Mouse (Mus musculus) hindbrain, postnatal 0 days (tissue): ENCODE data around the gene Masp2. TPM values are rescaled to one million over a fixed set of nuclear protein-coding genes. Genes with fewer than 3 reads are reported as not detected.
A peak's percentile ranks its signal among the peaks of the same experiment; 100 is the strongest.

ENCODE experiments used
- ATAC-seq: fragments of 200-750 bp; cut with Nextera tagmentation; 2 replicates; pipeline ENCODE4 v1.8.0; 2017; ENCODE audit warnings: mild to moderate bottlenecking, moderate TSS enrichment, moderate library complexity
- DNase-seq: peaks from one replicate; pipeline ENCODE4 v3.0.0-alpha.2; 2015; ENCODE audit warnings: low spot score
- H3K27ac ChIP-seq: fragments of 300-500 bp; sonication (generic); 2 replicates; pipeline ENCODE4 v1.5.1; 2014; ENCODE audit warnings: mild to moderate bottlenecking
- H3K27me3 ChIP-seq: fragments of 300-500 bp; sonication (generic); 2 replicates; pipeline ENCODE4 v1.6.1; 2014; ENCODE audit warnings: low read length, mixed read lengths; ENCODE audit not compliant: insufficient read depth
- H3K36me3 ChIP-seq: fragments of 300-500 bp; sonication (generic); 2 replicates; pipeline ENCODE4 v1.6.1; 2014; ENCODE audit warnings: low read length, mixed read lengths; ENCODE audit not compliant: insufficient read depth
- H3K4me1 ChIP-seq: fragments of 300-500 bp; sonication (generic); 2 replicates; pipeline ENCODE4 v1.6.1; 2014; ENCODE audit warnings: antibody characterized with exemption, low read length, mixed read lengths; ENCODE audit not compliant: insufficient read depth
- H3K4me2 ChIP-seq: fragments of 300-500 bp; sonication (generic); 2 replicates; pipeline ENCODE4 v1.6.1; 2014; ENCODE audit warnings: low read depth, mild to moderate bottlenecking, low read length, moderate library complexity, mixed read lengths
- H3K4me3 ChIP-seq: fragments of 300-500 bp; sonication (generic); 2 replicates; pipeline ENCODE4 v1.5.1; 2014; ENCODE audit warnings: low read length
- H3K9ac ChIP-seq: fragments of 300-500 bp; sonication (generic); replicated peaks from 2 replicates; pipeline ENCODE4 v1.6.1; 2014; ENCODE audit warnings: mild to moderate bottlenecking, low read length, moderate library complexity, mixed read lengths
- H3K9me3 ChIP-seq: fragments of 300-500 bp; sonication (generic); 2 replicates; pipeline ENCODE4 v1.6.1; 2016; ENCODE audit warnings: low read length, mixed read lengths
- CTCF ChIP-seq: IDR thresholded peaks from 2 replicates; pipeline ENCODE4 v1.5.1; 2016; ENCODE audit warnings: antibody characterized with exemption, control low read depth, low read depth
- WGBS: fragments of 180-500 bp; shearing (Covaris S2); extraction: QIAGEN DNeasy Blood & Tissue Kit; methylation state at CpG from one replicate; pipeline ENCODE4 v1.1.7; 2014; 5-methylcytosine and 5-hydroxymethylcytosine counted together
- polyA plus RNA-seq: library from polyadenylated mRNA; unstranded; fragments of >200 nt; fragmentation: Nextera tagmentation; extraction: Ambion mirVana; gene quantifications from 2 replicates; pipeline ENCODE4 v1.2.1, GENCODE M21; 2015
- total RNA-seq: library from RNA; depleted of rRNA; stranded (reverse); fragments of >200 nt; gene quantifications from 2 replicates; pipeline ENCODE4 v1.2.3, GENCODE M21; 2014

The Masp2 gene
- total and polyA plus RNA-seq, 2 experiments from 2014 or later, result 0.26 to 0.49 TPM

- peaks cover 5% of the 10 kb centered on the region; the same call in 1 of the 2 replicates for H3K4me1 ChIP-seq
- H3K4me2 ChIP-seq, result no peak overlapping the region
- 97% methylated on average over 3 of the region's 3 CpGs for WGBS
- no peak overlapping the region for H3K4me3 ChIP-seq
- TF ChIP-seq CTCF, result no peak
- DNase-seq, result no peak
- H3K27ac ChIP-seq, result no peak overlapping the region
- no peaks in the 10 kb centered on the region for H3K9me3 ChIP-seq
- H3K36me3 ChIP-seq, result peaks cover 27% of the 10 kb centered on the region
- no peaks in the 10 kb centered on the region for H3K27me3 ChIP-seq
- no peak for ATAC-seq
- no peak overlapping the region for H3K9ac ChIP-seq
Measured at GRCm38 (mm10) chr4:148596731-148597130, 5.6 kb upstream of the Masp2 start.

GRCm38 (mm10) chr4:148598826-148599225, 3.5 kb upstream of the Masp2 start:
- Histone ChIP-seq H3K27ac (no peak overlapping the region), H3K4me2 (no peak overlapping the region), H3K9ac (no peak overlapping the region), H3K4me3 (no peak overlapping the region), H3K4me1 (no peaks in the 10 kb centered on the region), H3K9me3 (no peaks in the 10 kb centered on the region), H3K27me3 (no peaks in the 10 kb centered on the region), H3K36me3 (peaks cover 25% of the 10 kb centered on the region)
- DNase-seq, result no peak
- WGBS, result 97% methylated on average over 12 of the region's 12 CpGs
- no peak for TF ChIP-seq CTCF
- no peak for ATAC-seq

- no peaks in the 10 kb centered on the region for H3K9me3 ChIP-seq
- WGBS, result 90% methylated on average over 4 of the region's 4 CpGs
- peaks cover 10% of the 10 kb centered on the region; the same call in 1 of the 2 replicates for H3K36me3 ChIP-seq
- ATAC-seq, result no peak
- no peaks in the 10 kb centered on the region for H3K27me3 ChIP-seq
- no peak overlapping the region for H3K9ac ChIP-seq
- no peaks in the 10 kb centered on the region for H3K4me1 ChIP-seq
- no peak for TF ChIP-seq CTCF
- no peak overlapping the region for H3K27ac ChIP-seq
- no peak overlapping the region for H3K4me2 ChIP-seq
- no peak for DNase-seq
- no peak overlapping the region for H3K4me3 ChIP-seq
Measured at GRCm38 (mm10) chr4:148600316-148600715, 2.0 kb upstream of the Masp2 start.

- no peak for ATAC-seq
- no peak for DNase-seq
Measured at GRCm38 (mm10) chr4:148601871-148602270, 483 bp upstream of the Masp2 start.

DNA sequence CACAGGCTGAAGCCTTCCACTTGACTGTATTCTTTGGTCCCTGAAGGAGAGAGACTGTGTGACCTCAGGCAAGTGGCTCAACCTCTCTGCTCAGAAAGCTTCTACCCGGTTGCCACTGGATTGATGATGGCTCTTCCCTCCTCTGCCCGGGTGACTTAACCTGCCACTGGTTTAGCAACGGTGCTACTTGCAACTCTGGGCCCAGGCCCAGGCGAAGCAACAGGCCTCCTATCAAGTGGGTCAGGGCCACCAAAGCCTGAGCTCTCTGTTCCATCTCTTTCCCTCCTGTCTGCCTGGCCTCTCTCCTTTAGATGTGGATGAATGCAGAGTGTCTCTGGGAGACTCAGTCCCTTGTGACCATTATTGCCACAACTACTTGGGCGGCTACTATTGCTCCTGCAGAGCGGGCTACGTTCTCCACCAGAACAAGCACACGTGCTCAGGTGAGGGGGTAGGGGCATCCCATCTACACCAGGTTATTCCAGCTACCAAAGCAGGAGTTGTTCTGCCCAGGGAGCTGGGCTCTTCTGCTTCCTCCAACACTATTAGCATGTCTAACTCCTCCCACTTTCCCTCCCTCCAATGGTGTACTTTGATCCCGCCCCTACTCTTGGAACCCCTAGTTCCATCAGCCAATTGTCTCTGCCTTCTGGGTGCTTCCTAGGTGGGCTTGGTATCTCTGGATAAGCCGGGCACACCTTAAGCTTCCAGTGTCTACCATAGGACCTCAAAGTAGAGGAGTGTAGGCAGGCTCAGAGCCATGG, 1.2 kb downstream of the Masp2 start:
- Histone ChIP-seq H3K4me2 (no peak overlapping the region), H3K27me3 (no peaks in the 10 kb centered on the region), H3K9me3 (no peaks in the 10 kb centered on the region), H3K27ac (no peak overlapping the region), H3K4me3 (no peak overlapping the region), H3K4me1 (no peaks in the 10 kb centered on the region), H3K9ac (no peak overlapping the region), H3K36me3 (no peaks in the 10 kb centered on the region)
- WGBS, result 74% methylated on average over 10 of the region's 10 CpGs
- ATAC-seq, result no peak
- no peak for TF ChIP-seq CTCF
- DNase-seq, result no peak

More at GRCm38 (mm10) chr4:148601871-148602270, 483 bp upstream of the Masp2 start:
- Histone ChIP-seq H3K4me1 (no peaks in the 10 kb centered on the region), H3K27me3 (no peaks in the 10 kb centered on the region), H3K27ac (no peak overlapping the region), H3K4me2 (no peak overlapping the region), H3K4me3 (no peak overlapping the region), H3K9ac (no peak overlapping the region), H3K36me3 (no peaks in the 10 kb centered on the region), H3K9me3 (no peaks in the 10 kb centered on the region)
- no peak for TF ChIP-seq CTCF
- WGBS, result 85% methylated on average over 4 of the region's 4 CpGs

- H3K36me3 ChIP-seq, result no peaks in the 10 kb centered on the region
- no peak for TF ChIP-seq CTCF
- no peak overlapping the region for H3K4me3 ChIP-seq
- no peak overlapping the region for H3K9ac ChIP-seq
- DNase-seq (no peak), ATAC-seq (no peak)
- no peak overlapping the region for H3K27ac ChIP-seq
- no peaks in the 10 kb centered on the region for H3K4me1 ChIP-seq
- 81% methylated on average over 7 of the region's 7 CpGs for WGBS
- H3K9me3 ChIP-seq, result no peaks in the 10 kb centered on the region
- H3K27me3 ChIP-seq, result no peaks in the 10 kb centered on the region
- no peak overlapping the region for H3K4me2 ChIP-seq
Measured at GRCm38 (mm10) chr4:148604141-148604540, 1.8 kb downstream of the Masp2 start.

DNA sequence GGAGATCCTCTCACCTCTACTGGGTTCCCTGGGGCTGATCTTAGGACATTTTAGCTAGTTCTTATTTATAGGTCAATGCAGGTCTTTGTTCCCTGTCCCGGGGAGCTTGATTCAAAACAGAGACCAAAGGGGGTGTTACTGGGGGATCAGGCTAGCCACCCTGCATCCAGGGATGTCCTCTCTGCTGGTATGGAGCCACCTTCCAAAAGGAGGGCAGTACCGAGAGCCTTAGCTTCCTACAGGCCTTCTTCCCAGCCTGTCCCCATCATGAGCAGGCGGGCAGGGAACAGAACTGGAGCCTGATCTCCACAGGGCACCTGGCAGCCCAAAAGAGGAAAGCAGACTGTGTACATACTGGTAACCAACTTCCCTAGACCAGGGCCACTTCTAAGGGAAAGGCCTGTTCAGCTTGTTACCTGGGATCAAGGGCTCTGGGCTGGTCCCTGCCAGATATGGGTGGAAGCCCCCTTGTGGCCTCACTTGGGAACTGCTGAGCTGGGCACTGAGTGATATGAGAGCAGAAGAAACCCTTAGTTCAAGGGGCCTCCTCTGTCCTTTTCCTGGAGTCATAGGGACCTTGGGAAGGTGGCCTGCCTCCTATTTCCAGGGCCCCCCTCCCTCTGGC, 2.3 kb downstream of the Masp2 start:
- Histone ChIP-seq H3K9ac (no peak overlapping the region), H3K27me3 (no peaks in the 10 kb centered on the region), H3K4me1 (no peaks in the 10 kb centered on the region), H3K9me3 (no peaks in the 10 kb centered on the region), H3K27ac (no peak overlapping the region), H3K36me3 (no peaks in the 10 kb centered on the region), H3K4me2 (no peak overlapping the region), H3K4me3 (no peak overlapping the region)
- WGBS, result 88% methylated on average over 3 of the region's 3 CpGs
- DNase-seq, result peak; percentile 64
- peak; percentile 79 for TF ChIP-seq CTCF
- peak; percentile 53 for ATAC-seq
